11 mouse cellular contexts compared by ENCODE assay signal in the genomic region with DNA sequence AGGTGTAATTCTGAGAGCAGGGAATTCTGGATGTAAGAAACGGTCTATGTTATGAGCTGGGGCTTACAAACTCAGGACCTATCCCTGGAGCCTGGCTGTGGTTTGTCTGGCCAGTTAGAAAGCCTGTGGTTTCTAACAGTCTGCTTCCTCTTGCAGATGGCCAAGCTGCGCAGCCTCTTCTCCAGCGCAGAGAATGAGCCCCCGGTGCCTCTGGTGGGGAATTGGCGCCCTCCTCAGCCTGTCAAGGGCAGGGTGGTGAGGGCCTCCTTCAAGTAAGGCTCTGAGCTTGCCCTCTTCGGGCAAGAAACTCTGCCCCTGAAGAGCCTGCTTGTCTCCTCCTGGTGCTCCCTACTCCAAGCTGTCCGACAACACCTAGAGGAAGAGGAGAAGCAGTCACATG. TPM values are rescaled to one million over a fixed set of nuclear protein-coding genes. Genes with fewer than 3 reads are reported as not detected.
A peak's percentile ranks its signal among the peaks of the same experiment; 100 is the strongest.
DNase-seq lines count a peak whose midpoint lies in the region; TF ChIP-seq lines count a peak whose summit lies in the region.
"Had no signal": no experiment of that assay in that cellular context is flagged by ENCODE, and none has a peak within 500 bp of the region (broad histone marks: within the 10 kb centered on the region; RNA-seq: fewer than 3 reads in every experiment).

No protein-coding gene starts in this region.

- H3K4me3 ChIP-seq in thymus, adult 2 months (ENCODE audit: control insufficient read depth, insufficient read depth, low read length): no peak overlapping the region
- H3K4me3 ChIP-seq: embryonic facial prominence, embryonic 12.5 days; heart, embryonic 15.5 days had no signal

- no peak for TF ChIP-seq CTCF in thymus, adult 2 months (IDR thresholded peaks at IDR 0.05; ENCODE audit: borderline replicate concordance, control insufficient read depth, extremely low read depth, insufficient read depth, low read length, poor library complexity)

- TF ChIP-seq POLR2A in thymus, adult 2 months (IDR thresholded peaks at IDR 0.05; ENCODE audit: control insufficient read depth, extremely low read depth, insufficient read depth, low read length, poor library complexity): no peak

- DNase-seq in adrenal gland, postnatal 14 days: peak; percentile 37
- no peak for DNase-seq in adrenal gland, postnatal 25 days
- DNase-seq in lung, postnatal 36 days: peak; percentile 21
- no peak for DNase-seq in lung, postnatal 25 days (ENCODE audit: low spot score)
- peak; percentile 37 for DNase-seq in kidney, postnatal 14 days
- peak; percentile 55 for DNase-seq in thymus, adult 2 months
- DNase-seq in layer of hippocampus, adult 9-11 months: no peak
- no peak for DNase-seq in right cerebral cortex, postnatal 36 days (ENCODE audit: low spot score in 2 of 2)
- DNase-seq: adrenal gland, postnatal 36 days had no signal

- 11% methylated on average over 7 of the region's 7 CpGs for WGBS in thymus, adult 2 months

- H3K27ac ChIP-seq in thymus, adult 2 months (ENCODE audit: control insufficient read depth, insufficient read depth, low read length): no peak overlapping the region
- H3K27ac ChIP-seq: embryonic facial prominence, embryonic 12.5 days; heart, embryonic 15.5 days had no signal

- no peaks in the 10 kb centered on the region for H3K36me3 ChIP-seq in thymus, adult 2 months (ENCODE audit: control insufficient read depth, insufficient read depth, low read length)
- H3K36me3 ChIP-seq: embryonic facial prominence, embryonic 12.5 days; heart, embryonic 15.5 days had no signal

- H3K27me3 ChIP-seq in thymus, adult 2 months (ENCODE audit: control insufficient read depth, insufficient read depth, low read length): no peaks in the 10 kb centered on the region
- H3K27me3 ChIP-seq: embryonic facial prominence, embryonic 12.5 days; heart, embryonic 15.5 days had no signal

- H3K4me1 ChIP-seq in thymus, adult 2 months (replicated peaks; ENCODE audit: control insufficient read depth, insufficient read depth, low read length): peaks cover 2% of the 10 kb centered on the region; the same call in 1 of the 2 replicates
- H3K4me1 ChIP-seq: embryonic facial prominence, embryonic 12.5 days; heart, embryonic 15.5 days had no signal

RNA-seq across cellular contexts. Expression of gene Car3, which starts 8.1 kb away (rescaled TPM):
- total RNA-seq in adrenal gland, postnatal 14 days (2021): 928 and 1,198 TPM in 2 replicates
- 710 and 875 TPM in 2 replicates for total RNA-seq in adrenal gland, postnatal 25 days (2021)
- polyA plus RNA-seq in thymus, adult 2 months (2012; rRNA removed): 304 and 370 TPM in 2 replicates

RNA-seq across cellular contexts. Expression of gene Car2, which starts 14.7 kb away (rescaled TPM):
- total RNA-seq in adrenal gland, postnatal 14 days (2021): 38.2 and 51.7 TPM in 2 replicates
- total RNA-seq in adrenal gland, postnatal 25 days (2021): 33.1 and 41.1 TPM in 2 replicates
- 26.7 and 30.9 TPM in 2 replicates for polyA plus RNA-seq in thymus, adult 2 months (2012; rRNA removed)

Comparison
In these comparisons a context has a peak if more than half of its experiments do, and no peak if none do; other contexts are left out.
1. DNase-seq: peak in adrenal gland, postnatal 14 days (single experiment), lung, postnatal 36 days (single experiment), kidney, postnatal 14 days (single experiment) and thymus, adult 2 months (single experiment); none in adrenal gland, postnatal 25 days (single experiment), lung, postnatal 25 days (single experiment), layer of hippocampus, adult 9-11 months (single experiment) and right cerebral cortex, postnatal 36 days (0 of 2).